Mouse (Mus musculus): ENCODE data around the gene Slc29a1. TPM values are rescaled to one million over a fixed set of nuclear protein-coding genes. Genes with fewer than 3 reads are reported as not detected.

Slc29a1 gene
- polyA plus RNA-seq (2012; rRNA removed), result 32.4 and 42.7 TPM in 2 replicates

DNA sequence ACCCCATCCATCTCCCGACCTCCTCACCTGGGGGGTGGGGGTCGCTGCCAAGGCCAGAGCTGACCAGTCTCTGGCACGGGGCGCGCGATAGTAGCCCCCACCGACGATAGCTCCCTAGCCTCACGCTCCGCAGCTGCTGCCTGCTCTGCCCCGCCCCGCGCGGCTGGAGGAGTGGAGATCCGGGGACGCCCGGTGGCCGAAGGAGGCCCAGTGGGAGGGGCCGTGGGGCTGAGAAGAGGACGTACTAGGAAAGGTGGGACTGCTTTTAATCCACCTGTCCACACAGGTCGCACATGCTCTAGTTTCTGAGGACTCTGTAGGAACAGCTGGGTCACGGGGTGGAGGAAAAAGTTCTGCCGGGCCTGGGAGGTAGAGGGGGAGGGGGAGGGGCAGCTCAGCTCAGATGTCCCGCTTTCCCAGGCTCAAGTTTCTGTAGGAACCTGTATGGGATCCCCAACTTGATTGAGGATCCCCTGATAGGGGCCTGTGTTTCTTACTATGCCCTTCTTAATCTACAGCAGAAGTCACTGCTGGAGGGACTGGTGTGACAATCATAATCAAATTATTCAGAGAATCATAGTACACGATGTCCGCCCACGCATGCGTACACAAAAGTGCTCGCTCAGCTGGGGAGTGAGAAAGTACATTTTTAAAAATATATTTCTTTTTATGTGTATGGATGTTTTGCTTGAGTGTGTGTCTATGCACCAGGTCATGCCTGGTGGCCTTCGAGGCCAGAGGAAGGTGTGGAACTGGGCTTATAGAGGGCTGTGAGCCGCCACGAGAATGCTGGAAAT is at the start of gene Slc29a1:
Gene Slc29a1, minus strand, starts transcription at position 161 of the 797 bp plus-strand sequence.

DNA sequence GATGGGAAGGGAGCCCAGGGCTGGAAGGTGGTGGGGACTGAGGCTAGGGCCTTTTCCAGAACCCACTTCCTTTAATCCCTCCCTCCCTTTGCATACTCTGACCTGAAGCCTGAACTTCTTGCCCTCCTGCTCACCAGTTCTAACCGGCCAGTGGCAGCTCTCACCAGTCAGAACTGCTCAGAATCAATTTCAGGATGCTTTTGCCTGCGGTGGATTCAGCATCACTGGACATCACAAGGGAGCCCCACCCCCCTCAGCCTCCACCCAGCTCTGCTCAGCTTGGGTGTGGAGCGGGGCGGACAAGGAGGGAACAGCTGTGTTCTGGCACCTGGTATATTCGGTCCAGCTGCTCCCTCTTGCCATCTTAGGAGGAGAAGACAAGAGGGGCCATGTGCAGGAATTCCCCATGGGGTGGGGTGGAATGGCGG is 2.5 kb upstream of the Slc29a1 start, which contains the start of gene Mymx:
Gene Mymx, minus strand, starts transcription at position 226 of the 428 bp plus-strand sequence.

DNA sequence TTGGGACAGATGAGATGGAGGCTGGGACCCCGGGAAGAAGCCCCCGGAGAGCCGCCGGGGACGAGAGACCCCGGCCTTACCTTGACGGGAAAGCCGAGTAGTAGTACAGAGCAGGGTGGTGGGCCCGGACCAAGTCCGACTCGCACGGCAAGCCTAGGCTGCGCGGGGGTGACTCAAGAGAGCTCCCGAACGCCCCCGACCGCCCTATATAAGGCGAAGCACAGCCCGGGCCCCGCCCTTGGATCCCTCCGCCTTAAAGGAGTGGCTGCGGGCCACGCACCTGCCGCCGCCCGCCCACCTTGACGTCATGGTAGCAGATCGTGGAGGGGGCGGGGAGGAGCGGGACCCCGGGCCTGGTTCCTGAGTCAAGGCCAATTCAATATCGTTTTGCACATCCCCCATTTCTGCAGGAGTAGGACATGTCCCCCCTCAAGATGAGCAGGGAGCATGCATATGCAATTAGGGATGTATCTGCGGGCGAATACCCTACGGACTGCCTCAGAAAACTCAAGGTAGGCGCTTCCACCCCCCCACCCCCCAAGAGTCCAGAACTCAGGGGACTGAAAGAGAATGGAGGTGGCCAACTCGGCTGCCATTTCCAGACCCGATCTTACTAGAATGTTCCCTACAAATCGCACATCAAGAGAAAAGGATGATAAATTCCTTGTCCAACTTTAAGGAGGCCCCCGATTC is 26.2 kb downstream of the Slc29a1 start, which contains the start of gene Hsp90ab1:
Gene Hsp90ab1, minus strand, starts transcription at position 185 of the 693 bp plus-strand sequence.

DNA sequence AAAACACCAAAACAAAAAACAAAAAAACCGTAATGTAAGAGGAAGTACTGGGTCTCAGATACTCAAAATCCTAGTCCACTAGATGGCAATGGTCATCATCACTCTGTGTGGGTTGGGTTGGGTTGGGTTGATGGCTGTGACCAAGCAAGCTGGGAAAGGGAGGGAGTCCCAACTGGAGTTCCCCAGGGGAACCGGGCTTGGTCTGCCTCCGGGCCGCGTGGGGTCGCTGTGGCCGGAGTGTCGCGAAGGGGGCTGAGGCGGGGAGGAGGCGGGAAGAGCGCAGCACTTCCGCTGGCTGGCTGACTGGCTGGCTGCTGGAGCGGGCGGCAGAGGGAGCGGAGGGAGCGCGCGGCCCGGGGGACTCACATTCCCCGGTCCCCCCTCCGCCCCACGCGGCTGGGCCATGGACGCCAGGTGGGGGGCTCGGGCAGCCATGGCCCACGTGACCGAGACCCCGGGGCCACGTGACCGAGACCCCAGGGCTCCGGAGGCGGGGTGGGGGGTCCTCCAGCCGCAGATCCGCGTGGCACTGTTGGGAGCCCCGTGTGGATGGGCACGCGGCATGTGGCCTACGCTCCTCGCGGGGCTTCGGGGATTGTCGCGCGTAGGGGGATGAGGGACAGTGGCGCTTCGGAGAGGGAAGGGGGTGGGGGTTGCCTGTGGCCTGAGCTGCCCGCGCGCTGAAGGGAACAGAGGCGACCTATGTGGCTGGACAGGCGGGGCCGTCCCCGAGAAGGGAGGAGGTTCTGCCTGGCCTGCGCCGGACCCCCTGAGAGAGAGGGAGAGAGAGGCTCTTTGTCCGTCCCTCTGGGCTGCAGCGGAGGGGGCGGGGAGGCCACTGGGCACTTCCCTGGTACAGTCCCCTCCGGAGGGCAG is 35.5 kb downstream of the Slc29a1 start, which contains the start of gene Slc35b2:
Gene Slc35b2, plus strand, starts transcription at position 220 of the 876 bp plus-strand sequence.

DNA sequence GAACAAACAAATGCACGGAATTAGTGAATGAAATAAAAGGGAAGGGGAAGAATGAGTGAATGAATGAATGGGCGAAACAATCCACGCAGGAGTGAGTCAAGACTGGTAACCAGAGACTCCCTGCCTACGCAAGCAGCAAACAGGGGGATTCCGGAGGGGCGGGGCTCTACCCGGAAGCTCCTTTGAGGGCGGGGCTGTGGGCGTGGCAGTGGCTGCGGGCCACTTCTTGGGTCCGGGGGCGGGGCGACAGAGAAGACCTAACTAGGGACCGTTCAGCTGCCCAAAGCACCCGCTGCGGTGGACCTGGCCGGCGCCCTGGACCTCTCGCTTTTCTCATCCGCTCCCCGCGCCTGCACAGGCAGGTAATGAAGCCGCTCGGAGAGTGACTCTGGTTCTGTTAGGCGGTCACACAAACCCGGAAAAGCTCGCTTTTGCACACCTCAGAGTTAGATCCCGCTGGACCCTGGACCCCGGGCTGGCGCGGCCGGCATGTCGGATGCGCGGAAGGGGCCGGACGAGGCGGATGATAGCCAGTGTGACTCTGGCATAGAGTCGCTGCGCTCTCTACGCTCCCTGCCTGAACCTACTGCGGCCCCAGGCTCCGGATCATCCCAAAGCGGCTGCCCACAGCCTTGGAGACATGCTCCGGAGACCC is 43.8 kb downstream of the Slc29a1 start, which contains the start of gene Nfkbie:
Gene Nfkbie, plus strand, starts transcription at position 252 of the 655 bp plus-strand sequence.

DNA sequence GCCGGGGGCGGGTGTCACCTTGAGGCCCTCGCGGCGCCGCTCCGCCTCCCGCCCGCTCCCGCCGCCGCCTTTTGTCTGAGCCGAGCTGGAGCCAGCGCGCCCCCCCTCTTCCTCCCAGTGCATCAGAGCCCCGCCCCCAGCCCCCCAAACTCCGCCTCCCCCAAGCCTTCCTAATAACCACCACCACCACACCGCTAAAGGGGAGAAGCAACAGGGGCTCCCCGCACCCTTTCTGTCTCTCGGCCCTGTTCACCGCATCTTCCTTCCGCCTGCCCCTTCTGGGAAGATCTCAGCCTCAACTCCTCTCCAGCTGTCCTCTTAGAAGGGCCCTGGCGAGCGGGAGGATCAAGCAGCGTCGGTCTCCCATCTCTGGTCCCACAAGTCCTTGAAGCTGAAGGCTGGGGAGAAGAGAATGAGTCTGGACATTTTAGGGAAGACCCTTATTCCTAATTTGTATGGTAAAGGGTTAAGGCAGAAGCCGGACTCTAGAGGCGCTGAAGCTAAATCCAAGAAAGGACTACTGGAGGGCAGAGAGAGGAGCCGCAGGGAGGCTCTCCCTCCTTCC is 49.7 kb downstream of the Slc29a1 start, which contains the start of gene Tmem151b:
Gene Tmem151b, minus strand, starts transcription at position 61 of the 565 bp plus-strand sequence.

Other genes with a start within 250 kb of the Slc29a1 start
- 1.7 and 2.1 TPM in 2 replicates for gene Cdc5l, start 165.9 kb downstream of the Slc29a1 start, polyA plus RNA-seq (2012; rRNA removed)
- not detected in 2 replicates for gene Spats1, start 124.2 kb downstream of the Slc29a1 start, polyA plus RNA-seq (2012; rRNA removed)
- gene Aars2, start 92.8 kb downstream of the Slc29a1 start, polyA plus RNA-seq (2012; rRNA removed), result 7.3 and 9.6 TPM in 2 replicates
- not detected in 2 replicates for gene Tcte1, start 76.2 kb downstream of the Slc29a1 start, polyA plus RNA-seq (2012; rRNA removed)
- gene Tmem151b, start 49.9 kb downstream of the Slc29a1 start, polyA plus RNA-seq (2012; rRNA removed), result 0.21 and 0.31 TPM in 2 replicates
- 1.6 and 2.3 TPM in 2 replicates for gene Nfkbie, start 43.9 kb downstream of the Slc29a1 start, polyA plus RNA-seq (2012; rRNA removed)
- 50.4 and 107 TPM in 2 replicates for gene Slc35b2, start 35.7 kb downstream of the Slc29a1 start, polyA plus RNA-seq (2012; rRNA removed)
- gene Hsp90ab1, start 26.3 kb downstream of the Slc29a1 start, polyA plus RNA-seq (2012; rRNA removed), result 104 and 106 TPM in 2 replicates
- gene Mymx, start 2.5 kb upstream of the Slc29a1 start, polyA plus RNA-seq (2012; rRNA removed), result 0.87 TPM in 1 of 2 replicates, not detected in the other
- gene Capn11, start 59.7 kb upstream of the Slc29a1 start, polyA plus RNA-seq (2012; rRNA removed), result not detected in 2 replicates
- 122 and 223 TPM in 2 replicates for gene Mrpl14, start 86.7 kb upstream of the Slc29a1 start, polyA plus RNA-seq (2012; rRNA removed)
- gene Tmem63b, start 87.3 kb upstream of the Slc29a1 start, polyA plus RNA-seq (2012; rRNA removed), result 72.0 and 73.9 TPM in 2 replicates
- gene 1600014C23Rik, start 134.2 kb upstream of the Slc29a1 start, polyA plus RNA-seq (2012; rRNA removed), result not detected in 2 replicates

All from stomach, adult 2 months (tissue).